Mouse (Mus musculus) cerebellum, postnatal 10 days (tissue): Measurements from ENCODE around the gene Vmn2r109.
"Not testable (repeated sequence)": the region's sequence is repeated elsewhere in the genome, so short reads cannot be mapped to it uniquely, and the experiment has no call there.

ENCODE experiments used
- DNase-seq, 2 experiments: peaks; one replicate each; pipeline ENCODE4 v3.0.0; 2021; ENCODE audit warnings: mixed read lengths in 2 of 2

Vmn2r109 gene

GRCm38 (mm10) chr17:20564656-20565055 lies at the start of gene Vmn2r109:
Gene Vmn2r109, minus strand, starts transcription at chr17:20564756.
- no peak for DNase-seq

- no peak for DNase-seq
Observed at GRCm38 (mm10) chr17:20596323-20596722, 31.8 kb upstream of the Vmn2r109 start, which contains the start of gene Vmn2r110. Gene Vmn2r110, minus strand, starts transcription at chr17:20596423.

- DNase-seq, result not testable (repeated sequence)
Observed at GRCm38 (mm10) chr17:20508247-20508646, 56.3 kb downstream of the Vmn2r109 start.

- no peak for DNase-seq
Observed at GRCm38 (mm10) chr17:20497858-20498257, 66.7 kb downstream of the Vmn2r109 start, which contains the start of gene Vmn1r225. Gene Vmn1r225, plus strand, starts transcription at chr17:20498158.
